Mouse (Mus musculus) erythroblast, embryonic 14.5 days (primary cell): ENCODE measurements around the gene Grtp1. TPM values are rescaled to one million over a fixed set of nuclear protein-coding genes. Genes with fewer than 3 reads are reported as not detected.
A peak's percentile ranks its signal among the peaks of the same experiment; 100 is the strongest.

ENCODE experiments used
- H3K27me3 ChIP-seq: 2 replicates; pipeline ENCODE4 v1.6.1; 2012; ENCODE audit warnings: inconsistent platforms; ENCODE audit not compliant: control insufficient read depth
- H3K36me3 ChIP-seq: 2 replicates; pipeline ENCODE4 v1.6.1; 2012; ENCODE audit warnings: mild to moderate bottlenecking, inconsistent platforms; ENCODE audit not compliant: control insufficient read depth
- H3K4me1 ChIP-seq: 2 replicates; pipeline ENCODE4 v1.6.1; 2012; ENCODE audit warnings: inconsistent platforms; ENCODE audit not compliant: control insufficient read depth
- H3K4me3 ChIP-seq: replicated peaks from 2 replicates; pipeline ENCODE3; 2012; ENCODE audit warnings: moderate library complexity, mild to moderate bottlenecking, inconsistent platforms
- H3K9me3 ChIP-seq: 2 replicates; pipeline ENCODE4 v1.6.1; 2012; ENCODE audit warnings: low read length, inconsistent platforms, mixed read lengths; ENCODE audit not compliant: control insufficient read depth
- GATA1 ChIP-seq: IDR thresholded peaks from 2 replicates; pipeline ENCODE4 v1.6.1; 2012; ENCODE audit warnings: low read length, inconsistent platforms, mixed read lengths
- TAL1 ChIP-seq: IDR thresholded peaks from 3 replicates; pipeline ENCODE4 v1.6.1; 2012; ENCODE audit warnings: low read length, inconsistent platforms, mixed read lengths
- polyA plus RNA-seq: library from polyadenylated mRNA; stranded (reverse); fragments of >175 nt; gene quantifications from 2 replicates; pipeline ENCODE4 v1.2.3, GENCODE M21; 2012

The Grtp1 gene
- polyA plus RNA-seq, 1 experiment, result 1.5 TPM

DNA sequence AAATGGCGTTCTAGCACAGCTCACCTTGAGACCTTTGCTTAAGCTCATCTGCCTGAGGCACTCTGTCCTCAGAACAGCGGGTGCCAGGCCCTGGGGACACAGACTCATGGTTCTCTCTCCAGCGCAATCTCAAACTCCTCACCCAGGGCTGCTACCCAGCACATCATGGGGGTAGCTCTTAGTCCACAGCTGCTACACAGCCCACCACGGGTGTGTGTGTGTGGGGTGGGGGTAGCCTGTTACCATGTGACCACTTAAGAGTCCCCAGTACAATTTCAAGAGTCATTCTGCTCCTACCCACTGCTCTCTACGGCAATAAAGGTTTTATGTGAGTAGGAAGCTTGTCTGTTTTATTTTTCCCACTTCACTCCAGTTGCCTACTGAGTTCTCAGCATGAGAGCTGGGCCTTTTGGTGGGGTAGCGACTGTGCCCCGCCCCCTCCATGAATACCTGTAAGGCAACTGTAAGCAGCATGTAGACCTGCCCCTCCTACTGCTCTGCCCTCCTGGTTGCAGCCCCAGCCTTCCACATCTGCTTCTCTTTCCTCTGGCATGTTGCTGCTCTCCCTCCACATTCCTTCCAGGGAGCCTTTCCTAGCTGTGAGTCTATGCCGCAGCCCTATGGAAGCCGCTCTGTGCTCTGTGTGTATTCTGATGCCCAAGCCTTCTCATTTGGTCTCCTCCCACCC is 28.6 kb upstream of the Grtp1 start:
- TF ChIP-seq GATA1 (no peak), TAL1 (no peak)
- Histone ChIP-seq H3K36me3 (no peaks in the 10 kb centered on the region), H3K27me3 (peaks cover 4% of the 10 kb centered on the region; the same call in 1 of the 2 replicates), H3K4me1 (no peaks in the 10 kb centered on the region), H3K9me3 (no peaks in the 10 kb centered on the region), H3K4me3 (no peak overlapping the region)

DNA sequence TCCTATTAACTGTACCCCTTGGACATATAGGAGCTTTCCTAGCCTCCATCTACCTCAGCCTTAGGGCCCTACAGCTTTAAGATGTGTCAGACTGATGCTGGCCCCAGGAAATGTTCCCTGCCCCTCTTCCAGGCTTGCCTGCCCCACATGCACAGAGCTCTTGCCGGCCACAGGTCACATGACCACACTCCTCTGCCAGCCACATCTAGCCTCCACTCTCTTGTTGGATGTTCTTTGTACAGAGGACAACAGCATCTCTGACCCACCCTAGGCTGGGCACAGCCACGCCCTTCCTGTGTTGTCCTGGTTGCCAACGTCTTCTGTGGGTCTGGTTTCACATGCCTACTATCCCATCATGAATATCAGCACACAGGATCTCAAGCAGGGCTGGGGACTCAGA is 26.8 kb upstream of the Grtp1 start:
- H3K4me3 ChIP-seq, result no peak overlapping the region
- no peak for TF ChIP-seq TAL1
- no peak for TF ChIP-seq GATA1
- H3K4me1 ChIP-seq, result no peaks in the 10 kb centered on the region
- H3K36me3 ChIP-seq, result no peaks in the 10 kb centered on the region
- H3K9me3 ChIP-seq, result no peaks in the 10 kb centered on the region
- H3K27me3 ChIP-seq, result peaks cover 4% of the 10 kb centered on the region

DNA sequence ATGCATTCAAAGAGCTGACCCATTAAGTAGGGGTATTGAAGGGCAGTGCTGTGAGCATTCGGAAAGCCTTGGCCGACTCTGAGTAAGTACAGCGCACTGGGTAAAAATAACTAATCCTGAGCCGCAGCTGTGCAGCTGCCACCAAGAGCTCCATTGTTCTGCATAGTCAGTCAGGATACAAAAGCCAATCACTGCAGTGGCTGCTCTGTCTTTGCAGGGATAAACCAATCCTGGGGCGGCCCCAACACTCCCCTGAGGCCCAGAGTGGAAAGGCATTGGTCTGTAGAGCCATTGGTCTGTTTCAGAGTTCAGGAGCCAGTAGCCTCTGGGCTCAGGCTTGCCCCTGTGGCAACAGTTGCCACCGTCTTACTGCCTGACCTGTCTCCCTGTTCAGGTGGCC is 25.9 kb upstream of the Grtp1 start:
- no peaks in the 10 kb centered on the region for H3K4me1 ChIP-seq
- no peak overlapping the region for H3K4me3 ChIP-seq
- no peak for TF ChIP-seq GATA1
- no peak for TF ChIP-seq TAL1
- no peaks in the 10 kb centered on the region for H3K36me3 ChIP-seq
- peaks cover 4% of the 10 kb centered on the region for H3K27me3 ChIP-seq
- no peaks in the 10 kb centered on the region for H3K9me3 ChIP-seq

DNA sequence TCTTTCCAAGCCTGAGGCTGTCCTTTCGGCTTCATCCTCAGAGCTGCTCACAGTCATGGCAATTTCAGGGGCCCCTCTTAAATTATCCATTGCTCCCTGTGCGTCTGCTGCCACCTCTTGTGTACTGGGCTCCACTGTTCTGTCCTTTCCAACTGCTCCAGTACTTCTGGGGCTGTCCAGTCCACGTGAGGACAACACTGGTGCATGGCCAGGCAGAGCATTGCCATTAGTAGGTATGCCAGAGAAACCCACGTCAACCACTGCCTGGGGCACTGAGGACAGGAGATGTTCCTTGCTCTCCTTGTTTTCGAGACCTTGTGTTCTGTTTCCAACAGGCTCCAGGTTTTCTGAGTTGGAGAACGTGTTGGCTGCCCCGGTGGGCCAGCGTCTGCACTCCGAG is 24.0 kb upstream of the Grtp1 start:
- H3K27me3 ChIP-seq, result peaks cover 6% of the 10 kb centered on the region
- H3K4me1 ChIP-seq, result no peaks in the 10 kb centered on the region
- H3K4me3 ChIP-seq, result no peak overlapping the region
- no peak for TF ChIP-seq TAL1
- TF ChIP-seq GATA1, result no peak
- no peaks in the 10 kb centered on the region for H3K9me3 ChIP-seq
- H3K36me3 ChIP-seq, result no peaks in the 10 kb centered on the region

DNA sequence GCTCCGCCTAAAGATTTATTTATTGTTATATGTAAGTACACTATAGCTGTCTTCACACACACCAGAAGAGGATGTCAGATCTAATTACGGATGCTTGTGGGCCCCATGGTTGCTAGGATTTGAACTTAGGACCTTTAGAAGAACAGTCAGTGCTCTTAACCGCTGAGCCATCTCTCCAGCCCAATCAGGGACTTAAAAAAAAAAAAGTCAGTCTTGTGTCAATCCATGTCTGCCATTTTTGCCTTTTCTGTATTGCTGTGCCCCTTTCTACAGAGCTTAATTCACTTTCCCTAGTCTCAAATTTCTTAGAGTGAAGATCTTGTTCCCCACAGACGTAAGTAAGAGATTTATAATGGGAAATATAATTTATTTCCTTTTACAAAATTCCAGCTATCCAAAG is 18.0 kb upstream of the Grtp1 start:
- H3K27me3 ChIP-seq, result peaks cover 3% of the 10 kb centered on the region; the same call in 1 of the 2 replicates
- H3K36me3 ChIP-seq, result no peaks in the 10 kb centered on the region
- H3K4me1 ChIP-seq, result peaks cover 8% of the 10 kb centered on the region
- TF ChIP-seq TAL1 (no peak), GATA1 (no peak)
- no peak overlapping the region for H3K4me3 ChIP-seq
- no peaks in the 10 kb centered on the region for H3K9me3 ChIP-seq

DNA sequence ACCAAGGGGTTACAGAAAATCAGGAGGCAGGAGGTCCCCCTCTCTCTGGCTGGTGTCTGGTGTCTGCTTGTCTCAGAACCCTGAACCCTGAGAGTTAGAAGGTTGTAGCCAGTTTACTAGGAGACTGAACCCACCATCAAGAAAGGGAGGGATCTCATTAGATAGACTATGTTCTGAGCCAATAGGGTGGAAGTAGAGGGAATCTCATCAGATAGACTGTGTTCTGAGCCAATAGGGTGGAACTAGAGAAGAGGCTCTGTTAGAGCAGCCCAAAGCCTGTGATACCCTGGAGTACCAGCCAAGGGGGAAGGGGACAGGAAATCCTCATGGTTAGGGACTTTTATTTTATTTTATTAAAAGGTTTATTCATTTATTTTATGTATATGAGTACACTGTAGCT is 17.6 kb upstream of the Grtp1 start:
- no peaks in the 10 kb centered on the region for H3K9me3 ChIP-seq
- no peaks in the 10 kb centered on the region for H3K36me3 ChIP-seq
- no peak for TF ChIP-seq GATA1
- no peak for TF ChIP-seq TAL1
- peaks cover 13% of the 10 kb centered on the region for H3K4me1 ChIP-seq
- H3K27me3 ChIP-seq, result peaks cover 3% of the 10 kb centered on the region; the same call in 1 of the 2 replicates
- no peak overlapping the region for H3K4me3 ChIP-seq

DNA sequence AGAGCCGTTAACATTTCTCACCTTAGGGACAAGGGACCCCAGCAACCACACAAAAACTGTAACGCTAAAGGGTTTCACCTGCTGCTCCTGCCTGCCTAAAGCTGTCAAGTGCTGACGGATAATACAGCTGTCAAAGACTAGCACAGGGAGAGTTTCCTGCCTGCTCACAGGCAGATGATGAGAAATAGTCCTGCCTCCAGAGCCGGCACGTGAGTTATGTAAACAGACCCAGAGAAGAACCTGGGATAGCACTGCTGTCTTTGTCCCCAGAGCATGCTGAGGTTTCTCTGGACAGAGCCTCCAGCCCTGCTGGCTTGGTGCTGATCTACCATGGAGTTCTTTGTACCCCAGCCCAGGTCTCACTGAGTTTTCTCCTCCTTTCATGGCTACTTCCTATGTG is 16.7 kb upstream of the Grtp1 start:
- no peaks in the 10 kb centered on the region for H3K36me3 ChIP-seq
- peaks cover 16% of the 10 kb centered on the region for H3K4me1 ChIP-seq
- no peaks in the 10 kb centered on the region for H3K9me3 ChIP-seq
- peaks cover 5% of the 10 kb centered on the region for H3K27me3 ChIP-seq
- TF ChIP-seq GATA1, result no peak
- TF ChIP-seq TAL1, result no peak
- H3K4me3 ChIP-seq, result no peak overlapping the region

DNA sequence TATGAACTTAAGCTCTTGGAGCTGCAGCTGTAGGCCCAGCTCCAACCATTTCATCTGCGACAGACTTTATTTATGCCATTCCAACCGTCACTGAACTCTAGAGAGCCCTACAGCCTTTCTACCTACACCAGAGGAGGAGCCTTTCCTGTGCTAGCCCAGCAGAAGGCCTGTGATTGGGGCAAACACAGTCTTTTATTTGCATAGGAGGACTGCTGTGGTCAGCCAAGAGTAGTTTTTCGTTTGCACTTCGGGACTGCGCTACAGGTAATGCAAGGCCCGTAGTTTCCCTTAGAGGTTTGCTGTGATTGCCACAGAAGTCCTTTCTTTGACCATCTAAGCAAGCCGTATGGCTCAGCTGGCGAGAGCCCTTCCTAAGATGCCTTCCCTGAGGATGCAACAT is 16.0 kb upstream of the Grtp1 start:
- H3K36me3 ChIP-seq, result no peaks in the 10 kb centered on the region
- H3K4me3 ChIP-seq, result no peak overlapping the region
- H3K27me3 ChIP-seq, result peaks cover 5% of the 10 kb centered on the region
- peaks cover 16% of the 10 kb centered on the region for H3K4me1 ChIP-seq
- no peak for TF ChIP-seq GATA1
- TF ChIP-seq TAL1, result no peak
- no peaks in the 10 kb centered on the region for H3K9me3 ChIP-seq

DNA sequence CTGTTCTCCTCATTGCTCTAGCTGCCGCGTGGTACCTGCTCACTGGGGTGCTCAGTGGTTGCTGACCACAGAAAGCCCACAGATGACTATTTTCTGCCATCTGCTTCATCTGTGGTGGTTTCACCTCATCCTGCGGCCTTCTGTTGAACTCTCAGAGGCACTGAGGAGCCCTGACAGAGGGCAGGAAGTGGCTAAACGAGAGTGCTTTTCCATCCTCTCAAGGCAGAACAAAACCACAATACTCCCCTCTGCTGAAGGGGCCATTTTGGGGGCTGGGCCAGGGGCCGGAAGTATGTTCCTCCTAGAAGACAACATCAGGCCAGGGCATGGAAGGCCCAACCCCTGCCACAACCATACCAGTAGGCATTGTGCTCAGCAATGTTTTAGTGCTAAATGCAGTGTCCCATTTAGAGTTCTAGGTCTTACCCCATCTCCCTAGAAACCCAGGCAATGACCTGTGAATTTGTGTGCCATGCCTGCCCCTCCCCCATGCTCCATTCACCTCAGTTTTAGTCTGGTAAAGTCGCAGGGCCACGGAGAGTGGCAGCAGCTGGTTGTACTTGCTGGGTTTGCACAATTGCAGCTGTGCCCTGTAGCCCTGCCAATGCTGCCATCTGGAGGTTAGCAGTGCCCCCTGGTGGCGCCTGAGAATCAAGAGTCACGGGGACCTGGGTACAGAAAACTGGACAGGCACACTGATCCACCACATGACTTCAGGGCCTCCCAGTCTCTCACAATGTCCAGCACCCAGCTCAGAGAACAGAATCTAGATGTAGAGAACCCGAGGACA is 13.3 kb upstream of the Grtp1 start:
- Histone ChIP-seq H3K4me1 (peaks cover 34% of the 10 kb centered on the region), H3K4me3 (no peak overlapping the region), H3K27me3 (peaks cover 3% of the 10 kb centered on the region), H3K36me3 (no peaks in the 10 kb centered on the region), H3K9me3 (no peaks in the 10 kb centered on the region)
- no peak for TF ChIP-seq TAL1
- no peak for TF ChIP-seq GATA1

DNA sequence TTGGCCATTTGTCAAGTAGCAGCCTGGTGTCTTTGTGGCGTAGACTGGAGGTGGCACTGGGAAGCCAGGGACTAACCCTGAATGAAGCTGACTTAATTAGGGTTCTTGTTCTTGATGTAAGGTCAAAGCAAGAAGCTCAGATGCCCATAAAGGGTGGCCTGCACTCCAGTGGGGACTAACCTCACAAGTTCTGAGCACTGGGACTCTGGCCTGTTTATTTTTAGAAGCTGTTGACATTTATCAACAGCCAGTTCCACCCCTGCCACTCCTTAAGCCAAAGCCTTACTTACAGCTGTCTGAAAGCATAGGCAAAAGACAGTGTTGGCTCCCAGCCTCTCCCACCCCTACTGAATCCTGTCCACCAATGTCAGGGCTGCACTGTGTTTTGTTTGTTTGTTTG is 9.3 kb upstream of the Grtp1 start:
- TF ChIP-seq TAL1 (no peak), GATA1 (no peak)
- no peaks in the 10 kb centered on the region for H3K9me3 ChIP-seq
- peak overlapping the region; percentile 6 for H3K4me3 ChIP-seq
- peaks cover 73% of the 10 kb centered on the region for H3K4me1 ChIP-seq
- peaks cover 3% of the 10 kb centered on the region for H3K27me3 ChIP-seq
- peaks cover 21% of the 10 kb centered on the region for H3K36me3 ChIP-seq
